Mouse (Mus musculus) urinary bladder, postnatal 10 days (tissue): ENCODE data around the gene 4930467E23Rik.
"Not testable (repeated sequence)": the region's sequence is repeated elsewhere in the genome, so short reads cannot be mapped to it uniquely, and the experiment has no call there.

Source experiments
- DNase-seq: peaks from one replicate; pipeline ENCODE4 v3.0.0; 2022; ENCODE audit warnings: low spot score

The 4930467E23Rik gene

DNA sequence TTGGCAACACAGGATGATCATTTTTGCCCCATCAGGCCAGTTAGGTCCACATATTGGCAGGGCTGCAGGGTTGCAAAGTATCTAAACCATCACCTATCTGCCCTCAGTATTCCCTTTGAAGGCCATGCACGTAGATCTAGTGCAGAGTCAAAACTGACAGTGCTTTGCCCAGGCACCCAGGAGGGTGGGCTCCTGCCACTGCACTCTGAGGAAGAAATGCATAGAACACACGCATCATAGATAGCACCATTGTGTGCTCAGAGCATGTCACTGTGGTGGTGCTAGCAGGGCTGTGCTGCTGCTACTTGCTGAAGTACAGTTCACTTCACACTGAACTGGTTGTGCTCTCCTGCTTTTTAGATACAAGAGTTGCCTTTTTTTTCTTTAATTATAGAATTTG lies at the start of gene 4930467E23Rik:
TSS of gene 4930467E23Rik (plus strand) at position 301 of the 400 bp plus-strand sequence.
- not testable (repeated sequence) for DNase-seq

DNA sequence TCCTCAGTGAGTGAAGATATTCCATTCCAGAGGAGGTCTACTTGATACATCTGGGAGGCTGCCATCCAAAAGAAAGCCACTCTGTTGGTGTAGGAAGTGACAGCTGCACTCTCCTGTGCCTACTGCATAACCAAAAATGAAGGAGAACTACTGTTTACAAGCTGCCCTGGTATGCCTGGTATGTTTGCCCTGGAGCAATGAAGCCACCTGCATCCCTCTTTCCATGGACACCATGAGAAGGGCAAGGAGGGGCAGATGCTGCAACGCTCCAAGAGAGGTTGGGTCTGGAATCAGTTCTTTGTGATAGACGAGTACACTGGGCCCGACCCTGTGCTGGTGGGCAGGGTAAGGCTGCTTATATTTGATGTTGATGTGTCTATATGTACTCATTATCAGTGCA lies 47.1 kb upstream of the 4930467E23Rik start:
- DNase-seq, result not testable (repeated sequence)

DNA sequence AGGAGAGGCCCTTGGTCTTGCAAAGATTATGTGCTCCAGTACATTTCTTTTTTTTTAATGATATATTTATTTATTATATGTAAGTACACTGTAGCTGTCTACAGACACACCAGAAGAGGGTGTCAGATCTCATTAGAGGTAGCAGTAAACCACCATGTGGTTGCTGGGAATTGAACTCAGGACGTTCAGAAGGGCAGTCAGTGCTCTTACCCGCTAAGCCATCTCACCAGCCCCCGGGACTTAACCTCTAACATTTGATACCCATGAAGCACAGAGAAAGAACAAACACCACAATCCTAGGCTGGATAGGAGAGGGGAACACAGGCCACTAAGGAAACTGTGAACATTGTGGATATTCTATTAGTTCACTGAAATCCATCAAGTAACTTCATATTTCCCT lies 43.9 kb upstream of the 4930467E23Rik start:
- DNase-seq, result not testable (repeated sequence)

DNA sequence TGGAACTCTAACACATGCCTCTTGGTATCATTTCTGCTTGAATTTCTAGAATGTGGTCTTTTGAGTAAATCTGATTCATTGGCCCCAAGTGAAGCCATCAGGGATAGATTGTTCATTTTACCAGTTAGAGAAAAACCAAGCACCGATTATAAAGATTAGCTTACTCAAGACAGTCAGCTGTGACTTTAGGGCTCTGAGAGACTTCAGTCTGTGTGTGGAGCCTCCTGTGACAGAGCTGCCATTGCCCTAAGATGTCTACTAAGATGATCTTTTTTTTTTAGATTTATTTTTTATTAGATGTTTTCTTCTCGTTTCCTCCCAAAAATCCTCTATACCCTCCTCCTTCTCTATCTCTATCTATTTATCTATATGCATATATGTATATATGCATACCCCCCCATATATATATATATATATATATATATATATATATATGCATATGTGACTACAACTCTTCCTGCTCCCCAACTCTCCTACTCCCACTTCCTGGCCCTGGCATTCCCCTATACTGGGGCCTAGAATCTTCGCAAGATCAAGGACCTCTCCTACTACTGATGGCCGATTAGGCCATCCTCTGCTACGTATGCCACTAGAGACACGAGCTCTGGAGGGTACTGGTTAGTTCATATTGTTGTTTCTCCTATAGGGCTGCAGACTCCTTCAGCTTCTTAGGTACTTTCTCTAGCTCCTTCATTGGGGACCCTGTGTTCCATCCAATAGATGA lies 40.4 kb upstream of the 4930467E23Rik start:
- DNase-seq, result not testable (repeated sequence)

DNA sequence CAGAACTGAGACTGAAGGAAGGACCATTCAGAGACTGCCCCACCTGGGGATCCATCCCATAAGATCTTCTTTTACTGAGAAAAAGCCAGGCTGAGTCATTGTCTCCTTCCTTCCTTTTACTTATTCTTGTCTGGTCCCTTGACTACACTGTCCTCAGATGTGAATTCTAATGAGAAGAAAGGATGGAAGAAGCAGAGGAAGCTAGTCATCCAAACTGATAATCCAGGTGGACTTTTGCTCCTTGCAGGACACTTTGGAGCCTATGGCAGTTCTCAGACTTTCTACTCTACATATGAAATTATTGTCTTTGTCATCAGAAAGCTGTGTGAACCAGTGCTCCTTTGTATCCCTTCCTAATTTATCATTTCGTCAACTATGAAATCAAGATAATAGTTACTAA lies 39.6 kb upstream of the 4930467E23Rik start:
- DNase-seq, result not testable (repeated sequence)

DNA sequence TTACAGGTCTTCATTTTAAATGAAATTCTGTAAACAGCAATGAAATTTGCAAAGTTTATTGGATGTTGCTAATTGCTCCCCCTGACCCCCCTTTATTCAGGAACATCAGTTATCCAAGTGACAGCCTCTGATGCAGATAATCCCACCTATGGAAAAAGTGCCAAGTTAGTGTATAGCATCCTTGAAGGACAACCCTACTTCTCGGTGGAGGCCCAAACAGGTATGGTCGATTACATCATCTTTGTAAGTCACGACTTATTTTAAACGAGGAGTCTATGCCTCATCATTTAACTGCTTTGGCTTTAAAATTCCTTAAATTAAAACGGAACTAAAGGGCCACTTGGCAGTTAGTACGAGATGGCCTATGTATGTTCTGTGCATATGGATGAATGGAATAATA lies 38.0 kb upstream of the 4930467E23Rik start:
- DNase-seq, result not testable (repeated sequence)

DNA sequence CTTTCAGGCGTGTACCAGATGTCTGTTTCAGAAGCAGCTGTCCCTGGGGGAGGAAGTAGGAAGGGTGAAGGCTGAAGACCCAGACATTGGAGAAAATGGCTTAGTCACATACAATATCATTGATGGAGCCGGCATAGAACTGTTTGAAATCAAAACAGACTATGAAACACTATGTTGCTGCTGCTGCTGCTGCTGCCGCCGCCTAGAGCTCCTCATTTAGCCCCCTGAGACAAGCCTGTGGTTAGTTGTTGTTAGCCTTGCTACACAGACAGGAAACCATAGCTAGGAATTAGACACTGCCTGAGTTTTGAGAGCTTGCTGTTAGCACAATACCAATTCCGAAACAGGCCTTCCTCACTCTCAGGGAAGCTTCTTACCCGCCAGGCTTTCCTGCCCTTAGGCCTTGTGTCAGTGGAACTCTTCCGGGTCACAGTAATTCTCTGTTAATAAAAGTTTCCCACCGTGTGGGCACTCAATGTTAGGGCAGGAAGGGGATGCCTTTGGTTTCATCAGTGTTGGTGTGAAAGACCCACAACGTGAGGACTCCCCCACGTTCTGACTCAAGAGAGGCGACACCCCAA lies 31.8 kb upstream of the 4930467E23Rik start:
- DNase-seq, result not testable (repeated sequence)

DNA sequence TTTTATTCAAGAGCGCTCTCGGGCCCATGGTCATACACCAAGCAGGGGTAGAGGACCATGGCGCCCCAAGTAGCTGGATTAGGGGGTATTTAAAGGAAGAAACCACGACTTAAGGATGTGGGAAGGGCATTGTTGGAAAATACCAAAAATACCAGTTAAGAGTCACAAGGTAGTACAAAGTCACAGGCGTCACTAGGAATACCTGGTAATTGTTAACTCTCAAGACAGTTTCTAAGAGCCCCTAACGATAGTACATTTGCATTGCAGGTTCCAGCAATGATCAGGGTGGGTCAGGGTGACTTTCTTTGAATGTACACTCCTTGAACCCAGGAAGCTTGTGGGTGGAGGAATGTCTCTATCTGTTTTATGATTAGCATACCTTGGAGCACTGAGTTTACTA lies 31.3 kb upstream of the 4930467E23Rik start:
- DNase-seq, result not testable (repeated sequence)

DNA sequence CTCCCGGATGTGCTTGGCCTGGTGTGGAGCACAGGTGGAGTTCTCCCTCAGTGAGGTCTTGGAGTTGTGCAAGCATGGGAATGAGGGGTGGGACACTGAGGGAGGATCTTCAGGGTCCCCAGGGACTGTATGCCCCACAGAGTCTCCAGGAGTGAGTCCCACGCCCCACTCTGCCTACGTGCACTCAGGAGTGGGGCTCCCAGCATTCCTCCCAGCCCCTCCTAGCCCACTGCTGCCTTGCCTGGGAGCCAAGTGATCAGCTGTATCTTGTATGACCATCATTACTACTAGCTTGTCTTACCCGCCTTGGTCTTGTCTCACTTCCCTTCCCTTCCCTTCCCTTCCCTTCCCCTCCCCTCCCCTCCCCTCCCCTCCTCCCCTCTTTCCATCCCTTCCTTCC lies 30.7 kb upstream of the 4930467E23Rik start:
- peak; percentile 93 for DNase-seq

DNA sequence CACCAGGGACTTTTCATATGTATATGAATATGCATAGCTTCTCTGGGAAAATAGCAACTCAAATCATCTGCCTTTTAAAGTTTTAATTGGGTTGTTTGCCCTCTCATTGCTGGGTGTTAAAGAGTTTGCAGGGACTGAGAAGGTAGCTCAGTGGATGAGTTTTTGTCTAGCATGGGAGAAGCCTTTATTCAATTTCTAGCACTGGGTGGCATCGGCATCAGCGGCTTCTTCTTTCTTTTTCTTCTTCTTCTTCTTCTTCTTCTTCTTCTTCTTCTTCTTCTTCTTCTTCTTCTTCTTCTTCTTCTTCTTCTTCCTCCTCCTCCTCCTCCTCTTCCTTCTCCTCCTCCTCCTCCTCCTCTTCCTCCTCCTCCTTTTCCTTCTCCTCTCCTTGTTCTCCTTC lies 28.1 kb upstream of the 4930467E23Rik start:
- not testable (repeated sequence) for DNase-seq

DNA sequence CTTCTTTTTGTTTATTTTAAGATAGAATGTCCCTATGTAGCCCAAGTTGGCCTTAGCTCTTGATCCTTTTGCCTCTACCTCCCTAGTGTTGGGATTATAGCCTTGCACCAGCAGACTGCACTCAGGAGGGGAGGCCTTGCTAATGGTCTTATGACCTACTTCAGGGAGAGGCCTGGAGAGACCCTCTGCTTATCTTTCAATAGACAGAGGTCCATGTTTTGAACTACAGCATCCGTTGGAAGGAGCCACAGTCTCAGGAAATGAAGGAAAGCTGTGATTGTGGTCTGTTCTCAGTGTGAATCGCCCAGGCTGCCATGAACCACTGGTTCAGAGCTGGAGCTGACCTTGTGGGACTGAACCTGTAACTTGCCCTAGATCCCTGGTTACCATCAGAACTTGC lies 27.1 kb upstream of the 4930467E23Rik start:
- not testable (repeated sequence) for DNase-seq

DNA sequence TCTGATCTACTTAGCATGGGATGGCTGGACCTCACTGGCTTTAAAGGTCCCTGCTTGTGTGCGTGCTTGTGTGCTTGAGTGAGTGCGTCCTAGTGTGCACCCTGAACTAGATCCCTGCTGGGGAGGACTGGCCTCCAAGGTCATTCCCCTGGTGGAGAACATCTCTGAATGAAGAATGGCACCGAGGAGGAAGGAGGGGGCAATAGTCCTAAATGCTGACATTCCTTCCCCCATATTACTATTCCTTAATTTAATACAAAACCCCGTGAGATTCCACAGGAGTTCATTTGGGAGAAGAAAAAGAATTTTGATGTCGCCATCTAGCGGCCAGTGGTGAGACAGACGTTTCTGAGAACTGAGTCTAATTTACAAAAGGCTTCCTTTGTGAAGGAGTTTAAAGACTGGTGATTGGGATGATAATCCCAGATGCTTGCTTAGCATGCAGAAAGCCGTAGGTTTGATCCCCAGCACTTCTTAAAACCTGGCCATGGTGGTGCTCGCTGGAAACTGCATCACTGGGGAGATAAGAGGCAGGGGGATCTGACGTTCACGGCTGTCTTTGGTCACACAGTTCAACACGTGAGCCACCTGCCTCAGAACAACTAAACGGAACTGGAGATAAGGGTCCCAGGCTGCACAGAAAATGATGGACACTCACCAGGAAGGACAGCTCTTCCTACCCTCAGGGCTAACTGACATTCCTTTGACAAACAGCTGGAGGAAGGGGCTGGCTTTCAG lies 26.2 kb upstream of the 4930467E23Rik start:
- DNase-seq, result peak; percentile 65

DNA sequence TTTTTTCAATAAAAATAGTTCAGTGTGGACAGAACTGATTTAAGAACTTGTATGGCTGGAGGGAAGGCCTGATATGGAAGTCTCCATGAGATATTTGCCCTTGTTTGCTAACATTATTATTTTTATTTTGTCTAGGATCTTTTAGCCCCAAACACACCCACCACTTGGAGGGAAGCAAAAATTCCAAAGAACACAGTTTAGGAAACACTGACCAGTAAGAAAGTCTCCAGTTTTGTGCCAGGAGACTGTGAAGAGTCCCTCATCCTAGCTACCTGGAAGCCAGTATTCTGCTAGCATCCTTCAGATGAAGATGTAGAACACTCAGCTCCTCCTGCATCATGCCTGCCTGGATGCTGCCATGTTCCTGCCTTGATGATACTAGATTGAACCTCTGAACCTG lies 25.5 kb upstream of the 4930467E23Rik start:
- not testable (repeated sequence) for DNase-seq

DNA sequence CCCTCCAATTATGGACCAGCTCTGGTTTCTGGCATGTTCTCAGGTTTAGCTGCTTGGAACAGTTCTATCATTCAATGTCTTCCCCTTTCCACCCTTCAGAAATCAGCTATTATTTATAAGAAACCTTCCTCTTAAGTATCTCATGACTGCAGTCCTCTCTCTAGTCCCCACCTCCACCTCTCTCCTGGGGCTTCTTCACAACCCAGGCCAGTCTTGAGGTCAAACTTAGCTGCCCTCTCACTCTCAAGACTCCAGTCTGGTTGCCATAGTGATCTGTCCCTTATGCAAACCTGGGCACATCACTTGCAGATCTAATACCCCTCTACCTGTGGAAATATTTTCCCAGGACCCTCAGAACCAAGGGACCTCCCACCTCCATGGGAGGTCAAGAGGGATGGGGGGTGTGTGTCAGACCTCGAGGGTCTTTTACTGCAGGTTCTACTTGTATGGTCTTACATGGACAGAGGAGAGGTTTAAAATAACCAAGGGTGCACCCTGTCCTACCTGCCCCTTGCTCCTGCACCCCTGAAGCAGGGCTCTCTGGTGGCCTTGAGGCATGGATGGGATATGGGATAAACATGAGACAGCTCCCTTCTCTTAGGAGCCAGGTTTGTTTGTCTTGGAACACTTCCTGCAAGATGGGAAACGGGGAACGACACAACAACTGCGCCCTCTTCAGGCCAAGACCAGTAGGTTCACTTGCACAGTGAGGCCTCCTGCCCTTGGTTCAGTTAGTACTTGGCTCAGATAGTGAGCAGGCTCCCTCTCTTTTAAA lies 24.7 kb upstream of the 4930467E23Rik start:
- DNase-seq, result peak; percentile 61

DNA sequence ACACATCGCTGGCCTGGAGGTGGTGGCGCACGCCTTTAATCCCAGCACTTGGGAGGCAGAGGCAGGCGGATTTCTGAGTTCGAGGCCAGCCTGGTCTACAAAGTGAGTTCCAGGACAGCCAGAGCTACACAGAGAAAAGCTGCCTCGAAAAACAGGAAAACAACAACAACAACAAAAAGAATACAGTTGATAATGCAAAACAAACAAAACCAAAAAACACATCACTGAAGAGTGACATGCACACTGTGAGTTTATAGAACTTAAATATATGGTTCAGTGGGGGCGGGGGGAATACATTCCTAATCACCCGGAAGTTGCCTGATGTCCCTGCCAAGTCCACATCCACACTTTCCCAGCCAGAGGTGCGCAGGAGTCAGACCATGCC lies 24.2 kb upstream of the 4930467E23Rik start:
- not testable (repeated sequence) for DNase-seq

DNA sequence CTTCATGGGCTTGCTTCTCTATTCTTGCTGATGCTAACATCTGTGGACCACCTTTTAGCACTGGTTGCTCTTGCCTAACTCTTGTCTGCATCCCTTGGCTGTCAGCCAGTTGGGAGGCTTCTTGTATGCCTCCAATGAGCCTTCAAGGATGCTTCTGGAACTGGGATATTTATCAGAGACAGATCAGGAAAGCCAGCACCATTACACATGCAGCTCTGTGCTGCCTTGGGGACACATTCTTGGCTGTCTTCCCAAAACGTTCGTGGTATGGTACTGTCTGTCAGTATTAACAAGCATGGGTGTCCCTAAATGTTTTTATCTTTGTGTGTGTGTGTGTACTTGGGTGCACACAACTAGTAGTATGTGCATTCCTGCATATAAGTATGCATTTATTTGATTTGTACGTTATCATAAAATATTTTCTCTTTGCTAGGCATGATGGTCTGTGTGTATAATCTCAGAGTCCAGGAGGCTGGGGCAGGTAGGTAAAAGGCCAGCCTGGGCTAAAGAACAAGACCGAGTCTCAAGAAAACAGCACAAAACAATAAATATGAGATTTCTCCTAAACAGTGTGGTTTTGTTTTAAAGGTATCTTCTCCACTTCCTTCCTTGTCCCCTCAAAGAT lies 23.2 kb upstream of the 4930467E23Rik start:
- not testable (repeated sequence) for DNase-seq

DNA sequence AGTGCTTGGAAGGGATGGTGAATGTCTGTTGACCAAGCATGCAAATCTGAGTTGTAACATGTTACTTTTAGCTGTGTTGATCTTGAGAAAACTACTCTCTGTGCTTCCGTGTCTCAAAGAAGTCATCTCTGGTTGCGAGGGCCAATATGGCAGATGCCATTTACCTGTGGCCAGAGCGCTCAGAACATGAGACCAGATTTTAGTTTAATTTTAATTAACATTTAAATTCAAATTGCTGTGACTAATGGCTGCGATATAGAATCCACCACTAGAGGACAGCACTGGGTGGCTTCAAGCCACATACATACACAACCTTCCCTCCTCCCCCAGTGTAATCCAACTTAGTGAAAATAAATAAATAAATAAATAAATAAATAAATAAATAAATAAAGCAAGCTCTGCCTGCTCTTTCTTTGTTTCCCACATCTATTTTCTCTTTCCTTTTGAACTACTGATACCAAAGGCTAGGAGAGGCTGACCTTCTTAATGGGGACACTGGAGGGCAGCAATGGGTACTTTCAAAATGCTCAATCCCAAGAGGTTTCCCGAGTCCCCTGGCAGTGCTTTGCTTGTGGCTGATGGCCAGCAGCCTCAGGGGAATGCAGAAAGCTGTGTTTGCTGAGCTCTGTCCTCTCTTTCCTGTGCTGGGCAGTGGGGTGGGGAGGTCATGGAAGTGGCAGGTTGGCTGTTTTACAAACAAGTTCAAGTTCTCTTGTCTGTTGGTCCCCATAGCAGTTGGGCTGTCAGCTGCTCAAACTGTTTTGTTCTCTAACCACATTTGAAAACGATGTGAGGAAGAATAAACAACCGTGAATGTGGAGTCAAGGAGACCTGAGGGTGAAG lies 22.2 kb upstream of the 4930467E23Rik start:
- DNase-seq, result peak; percentile 77

DNA sequence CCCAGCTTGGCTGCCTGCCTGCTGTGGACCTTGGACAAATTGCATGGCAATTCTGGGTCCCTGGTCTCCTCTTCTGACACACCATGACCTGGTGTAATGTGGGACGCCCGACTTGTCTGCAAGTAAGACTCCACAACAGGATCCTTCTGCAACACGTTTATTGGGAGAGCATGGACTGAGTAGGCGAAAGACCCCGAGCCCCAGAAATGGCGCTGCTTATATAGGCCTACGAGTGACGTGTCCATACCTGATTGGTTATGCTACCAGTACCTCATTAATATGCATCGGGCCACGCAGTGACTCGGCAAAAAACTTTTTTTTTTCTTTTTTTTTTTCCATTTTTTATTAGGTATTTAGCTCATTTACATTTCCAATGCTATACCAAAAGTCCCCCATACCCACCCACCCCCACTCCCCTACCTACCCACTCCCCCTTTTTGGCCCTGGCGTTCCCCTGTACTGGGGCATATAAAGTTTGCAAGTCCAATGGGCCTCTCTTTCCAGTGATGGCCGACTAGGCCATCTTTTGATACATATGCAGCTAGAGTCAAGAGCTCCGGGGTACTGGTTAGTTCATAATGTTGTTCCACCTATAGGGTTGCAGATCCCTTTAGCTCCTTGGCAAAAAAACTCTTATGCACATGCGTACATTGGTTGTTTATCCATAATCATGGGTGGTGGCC lies 21.5 kb upstream of the 4930467E23Rik start:
- not testable (repeated sequence) for DNase-seq

DNA sequence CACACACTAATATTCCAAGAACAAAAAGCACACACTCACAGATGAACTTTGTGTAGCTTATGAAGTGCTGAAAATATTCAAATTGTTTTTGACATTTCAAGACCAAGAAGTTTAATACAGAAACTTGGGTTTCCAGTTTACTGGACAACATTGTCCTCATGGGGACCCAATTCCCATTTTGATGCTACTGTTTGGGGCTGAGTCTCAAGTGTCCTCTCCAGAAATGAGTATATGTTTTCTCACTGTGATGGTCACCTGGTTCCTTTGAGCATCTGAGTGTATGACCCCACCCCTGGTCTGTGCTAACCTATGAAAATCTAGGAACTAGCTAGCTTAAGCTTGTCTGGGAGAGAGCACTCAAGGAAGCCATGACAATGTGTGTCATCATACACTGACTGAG lies 20.4 kb upstream of the 4930467E23Rik start:
- not testable (repeated sequence) for DNase-seq

DNA sequence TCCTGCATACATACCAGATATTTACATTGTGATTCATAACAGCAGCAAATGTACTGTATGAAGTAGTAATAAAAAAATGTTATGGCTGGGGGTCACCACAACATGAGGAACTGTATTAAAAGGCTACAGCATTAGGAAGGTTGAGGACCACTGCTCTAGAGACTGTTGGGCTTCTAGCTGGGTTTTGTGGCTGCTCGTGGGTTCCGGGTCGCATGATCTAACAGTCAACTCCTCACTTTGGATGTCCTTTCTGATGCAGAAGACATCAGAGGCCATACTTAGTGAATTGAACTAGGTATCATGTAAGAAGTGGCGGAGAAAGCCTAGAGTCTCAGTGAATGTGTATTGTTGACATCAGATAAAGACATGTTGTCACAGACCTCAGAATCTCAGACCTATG lies 19.9 kb upstream of the 4930467E23Rik start:
- DNase-seq, result peak; percentile 72
